Mouse (Mus musculus): Measurements from ENCODE around the gene Hoxd10.

- TF ChIP-seq CTCF (IDR thresholded peaks at IDR 0.05; ENCODE audit: low read depth) (no peak), EP300 (IDR thresholded peaks at IDR 0.05; ENCODE audit: low read depth) (no peak)
Measured at GRCm38 (mm10) chr2:74704393-74704998, 12.8 kb downstream of the Hoxd10 start, which contains the start of gene Hoxd8.
